Mouse (Mus musculus): Measurements from ENCODE around the gene Hist2h2be.
"Not testable (repeated sequence)": the region's sequence is repeated elsewhere in the genome, so short reads cannot be mapped to it uniquely, and the experiment has no call there.

Gene Hist2h2be

DNA sequence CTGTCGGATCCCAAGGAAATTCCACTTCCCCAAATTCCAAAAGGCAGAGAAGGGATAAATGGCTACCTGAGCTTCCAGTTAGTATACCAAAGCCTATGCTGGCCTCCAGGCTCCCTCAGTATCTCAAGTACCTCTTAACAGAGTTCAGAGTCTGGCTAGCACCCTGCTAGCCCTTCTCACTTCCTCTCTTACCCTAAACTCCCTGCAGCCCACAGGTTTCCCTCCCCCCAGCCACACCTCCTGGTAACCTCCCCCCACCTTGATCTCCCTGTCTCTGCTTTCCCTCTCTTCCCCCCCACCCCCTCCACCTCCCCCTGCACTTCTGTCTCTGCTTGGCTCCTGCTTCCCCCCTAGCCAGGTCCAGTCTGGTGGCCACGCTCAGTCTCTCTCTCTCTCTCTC lies 21.2 kb upstream of the Hist2h2be start:
- no peak for DNase-seq

DNA sequence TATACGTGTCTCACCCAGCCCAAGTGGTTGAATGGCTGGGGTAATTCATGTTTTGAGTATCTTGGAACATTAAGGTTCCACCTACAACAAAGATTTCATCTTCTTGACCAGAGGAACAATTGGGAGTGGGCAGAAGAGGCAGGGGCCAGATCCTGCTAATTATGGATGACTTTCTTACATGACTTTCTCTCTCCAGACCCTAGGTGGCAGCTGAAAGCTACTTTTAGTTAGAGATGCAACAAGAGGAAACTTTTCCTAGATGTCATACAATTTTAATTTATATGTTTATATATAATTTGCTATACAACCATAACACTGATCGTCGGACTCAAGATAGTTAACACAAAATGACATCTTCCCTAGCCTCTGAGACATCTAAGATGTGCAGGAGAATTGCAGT lies 13.1 kb upstream of the Hist2h2be start:
- DNase-seq: no peak

DNA sequence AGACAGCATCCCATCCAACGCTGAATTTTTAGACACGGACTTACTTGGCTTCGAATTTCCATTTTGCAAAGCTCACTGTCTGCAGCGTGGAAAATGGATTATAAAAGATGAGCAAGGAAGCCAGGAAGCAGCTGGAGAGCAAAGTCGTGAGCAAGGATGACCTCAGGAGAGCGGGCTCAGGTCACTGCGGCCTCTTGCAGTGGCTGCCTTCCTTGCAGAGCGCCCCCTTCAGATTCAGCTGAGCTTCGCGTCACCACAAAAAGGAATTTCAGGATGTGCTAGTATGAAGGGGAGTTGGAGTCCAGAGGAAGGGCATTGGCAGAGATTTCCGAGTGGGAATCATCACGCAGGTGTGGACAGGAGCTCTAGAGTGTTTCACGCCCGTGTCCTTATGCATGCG lies 11.7 kb upstream of the Hist2h2be start:
- DNase-seq: no peak

DNA sequence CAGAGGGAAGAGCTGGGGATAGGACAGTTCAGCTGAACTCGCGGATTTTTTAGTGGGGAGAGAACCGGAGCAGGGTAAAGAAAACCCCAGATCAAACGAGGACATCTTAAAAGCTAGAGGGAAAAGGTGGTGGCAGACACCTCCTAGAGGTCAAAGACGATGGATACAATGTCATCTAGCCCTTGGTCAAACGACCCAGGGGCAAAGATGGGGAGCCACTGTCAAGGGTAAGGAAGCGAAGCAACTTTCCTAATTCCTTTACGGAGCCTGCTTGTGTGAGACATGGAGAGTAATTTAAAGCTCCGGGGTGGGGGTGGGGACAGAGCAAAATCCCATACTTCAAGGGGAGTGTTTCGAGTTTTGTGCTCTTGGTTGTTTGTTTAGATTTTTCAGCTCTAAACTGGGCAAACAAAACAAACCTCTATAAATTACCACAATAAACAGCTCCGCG lies 1.7 kb upstream of the Hist2h2be start:
- DNase-seq: peak; percentile 21 to 52

DNA sequence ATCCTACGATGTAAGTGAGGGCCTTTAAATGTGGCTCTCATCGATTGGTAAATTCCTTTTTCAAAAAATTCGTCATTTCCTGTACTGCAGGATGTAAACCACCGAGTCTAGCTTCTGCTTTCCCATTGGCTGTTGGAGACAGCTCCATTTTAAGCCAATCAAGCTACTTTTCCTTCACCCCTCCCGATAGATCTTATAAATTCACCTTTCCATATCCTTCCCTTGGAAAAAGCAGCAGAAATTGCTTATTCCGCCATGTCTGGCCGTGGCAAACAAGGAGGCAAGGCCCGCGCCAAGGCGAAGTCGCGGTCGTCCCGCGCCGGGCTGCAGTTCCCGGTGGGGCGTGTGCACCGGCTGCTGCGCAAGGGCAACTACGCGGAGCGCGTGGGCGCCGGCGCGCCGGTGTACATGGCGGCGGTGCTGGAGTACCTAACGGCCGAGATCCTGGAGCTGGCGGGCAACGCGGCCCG lies 1.2 kb upstream of the Hist2h2be start, which contains the start of the genes Bola1 and Hist2h2ab:
Gene Bola1, minus strand, starts transcription at position 49 of the 470 bp plus-strand sequence.
Gene Hist2h2ab, plus strand, starts transcription at position 205 of the 470 bp plus-strand sequence.
- peak; percentile 68 to 74 for DNase-seq

DNA sequence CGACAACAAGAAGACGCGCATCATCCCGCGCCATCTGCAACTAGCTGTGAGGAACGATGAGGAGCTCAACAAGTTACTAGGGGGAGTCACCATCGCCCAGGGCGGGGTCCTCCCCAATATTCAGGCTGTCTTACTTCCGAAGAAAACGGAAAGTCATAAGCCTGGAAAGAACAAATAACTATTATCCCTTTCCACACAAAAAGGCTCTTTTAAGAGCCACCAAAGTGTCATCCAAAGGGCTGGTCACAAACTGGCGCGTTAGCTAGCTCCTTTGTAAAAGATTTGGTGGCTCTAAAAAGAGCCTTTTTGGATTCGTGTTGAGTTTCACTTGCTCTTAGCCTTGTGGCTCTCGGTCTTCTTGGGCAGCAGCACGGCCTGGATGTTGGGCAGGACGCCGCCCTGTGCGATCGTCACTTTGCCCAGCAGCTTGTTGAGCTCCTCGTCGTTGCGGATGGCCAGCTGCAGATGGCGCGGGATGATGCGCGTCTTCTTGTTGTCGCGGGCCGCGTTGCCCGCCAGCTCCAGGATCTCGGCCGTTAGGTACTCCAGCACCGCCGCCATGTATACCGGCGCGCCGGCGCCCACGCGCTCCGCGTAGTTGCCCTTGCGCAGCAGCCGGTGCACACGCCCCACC lies 671 bp upstream of the Hist2h2be start:
- DNase-seq: not testable (repeated sequence)

DNA sequence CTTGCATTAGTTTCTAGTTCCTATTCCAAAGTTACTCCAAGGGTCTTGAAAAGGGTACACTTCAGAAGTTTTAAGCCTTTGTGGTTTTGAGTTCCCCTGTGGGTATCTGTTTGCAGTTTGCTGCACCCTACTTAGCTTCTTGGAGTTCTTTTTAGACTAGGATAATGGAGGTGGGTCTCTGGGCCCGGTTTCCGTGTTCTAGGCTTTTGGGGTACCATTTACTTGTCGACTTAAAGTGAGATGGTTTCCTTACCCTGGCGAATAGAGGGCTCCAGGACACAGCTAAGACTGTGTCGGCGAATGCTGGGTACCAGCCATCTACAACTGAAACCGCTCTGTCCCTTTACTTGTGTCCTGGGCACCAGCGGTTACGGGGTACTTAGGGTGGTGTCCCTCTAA lies 720 bp downstream of the Hist2h2be start:
- peak in 1 of 2 experiments; percentile 38 for DNase-seq

DNA sequence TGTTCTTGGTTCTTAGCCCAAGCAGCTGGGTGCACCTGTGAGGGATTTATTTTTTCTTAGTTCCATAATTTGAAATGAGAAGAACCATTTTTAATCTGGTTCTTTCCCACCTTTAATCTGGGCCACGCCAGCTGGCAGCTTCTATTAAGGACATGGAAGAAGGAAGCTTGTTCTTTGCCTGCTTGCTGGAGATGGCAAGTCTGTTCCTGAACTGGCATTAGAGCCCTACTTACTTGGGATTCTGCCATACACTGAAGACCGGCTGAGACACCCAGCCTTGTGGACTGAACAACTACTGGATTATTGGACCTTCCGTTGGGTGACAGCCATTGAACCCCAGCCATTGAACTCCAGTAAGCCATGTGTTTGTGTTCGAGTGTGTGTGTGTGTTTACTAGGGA lies 1.9 kb downstream of the Hist2h2be start:
- no peak for DNase-seq

DNA sequence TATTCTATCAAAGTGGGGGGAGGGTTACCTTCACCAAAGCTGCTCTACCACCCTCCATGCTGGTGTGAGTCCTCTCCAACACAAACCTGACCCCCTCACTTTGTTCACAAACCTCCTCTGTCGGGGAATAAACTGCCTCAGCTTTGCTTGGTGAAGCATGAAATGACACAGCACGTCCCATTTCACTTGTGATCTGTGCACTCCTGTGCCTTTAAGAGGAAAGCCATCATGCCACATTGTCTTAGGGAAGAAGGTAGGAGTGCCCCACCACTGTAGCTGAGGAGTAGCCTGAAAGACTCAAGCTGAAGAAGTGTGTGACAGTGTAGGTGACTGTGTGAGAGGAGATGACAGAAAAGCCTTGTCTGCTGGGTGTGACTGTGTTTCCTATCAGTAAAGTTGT lies 4.5 kb downstream of the Hist2h2be start:
- no peak for DNase-seq

DNA sequence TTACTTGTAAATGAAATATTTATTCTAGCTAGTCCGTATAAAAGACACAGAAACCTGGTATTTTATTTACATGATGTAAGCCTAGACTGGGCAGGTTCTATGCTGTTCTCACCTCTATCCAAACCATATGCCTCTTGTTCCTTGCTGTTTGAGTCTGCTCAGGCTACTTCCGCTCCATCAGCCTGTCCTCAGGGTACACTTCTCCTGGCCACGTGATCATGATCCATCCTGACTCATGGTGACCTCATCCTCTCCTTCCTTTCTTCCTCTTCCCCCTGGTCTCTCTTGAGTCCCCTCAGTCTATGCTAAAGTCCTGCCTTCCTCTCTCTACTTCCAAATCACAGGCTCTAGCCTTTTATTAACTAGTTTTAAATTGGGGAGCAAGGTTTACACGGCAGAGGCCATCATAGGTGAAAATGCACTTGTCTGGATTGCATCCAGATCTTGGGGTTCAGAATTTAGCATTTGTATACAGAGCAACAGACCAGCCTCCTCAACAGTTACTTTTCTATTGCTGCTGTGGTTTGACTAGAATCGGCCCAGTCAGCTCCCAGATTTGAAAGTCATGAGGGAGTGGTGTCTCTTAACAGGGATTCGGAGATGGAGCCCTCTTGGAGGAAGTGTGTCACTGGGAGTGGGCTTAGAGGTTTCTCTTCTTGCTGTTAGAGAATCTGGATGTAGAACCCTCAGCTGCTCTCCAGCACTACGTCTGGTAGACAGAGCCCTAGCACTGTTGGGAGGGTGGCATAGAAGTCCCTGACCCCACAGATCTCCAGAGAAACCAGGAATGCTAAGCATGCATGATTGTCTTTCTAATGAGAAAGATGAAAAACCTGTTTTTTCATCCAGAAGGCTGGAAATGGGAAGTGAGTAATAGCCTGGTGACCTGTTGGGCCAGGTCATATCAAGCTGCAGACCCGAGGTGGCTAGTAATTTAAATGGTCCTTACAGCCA lies 6.1 kb downstream of the Hist2h2be start:
- DNase-seq: no peak

DNA sequence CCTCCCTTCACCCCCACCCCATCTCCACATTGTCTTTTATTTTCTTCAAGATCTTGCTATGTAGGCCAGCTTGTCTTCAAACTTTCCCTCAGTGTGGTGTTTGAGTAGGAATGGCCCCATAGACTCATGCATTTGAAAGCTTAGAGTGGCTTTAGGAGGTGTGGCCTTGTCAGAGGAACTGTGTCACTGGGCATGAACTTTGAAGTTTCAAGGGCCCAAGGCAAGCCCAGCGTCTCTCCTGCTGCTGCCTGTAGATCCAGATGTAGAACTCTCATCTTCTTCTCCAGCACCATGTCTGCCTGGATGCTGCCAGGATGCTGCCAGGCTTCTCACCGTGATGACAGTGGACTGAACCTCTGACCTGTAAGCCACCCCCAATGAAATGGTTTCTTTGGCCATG lies 7.9 kb downstream of the Hist2h2be start:
- no peak for DNase-seq

DNA sequence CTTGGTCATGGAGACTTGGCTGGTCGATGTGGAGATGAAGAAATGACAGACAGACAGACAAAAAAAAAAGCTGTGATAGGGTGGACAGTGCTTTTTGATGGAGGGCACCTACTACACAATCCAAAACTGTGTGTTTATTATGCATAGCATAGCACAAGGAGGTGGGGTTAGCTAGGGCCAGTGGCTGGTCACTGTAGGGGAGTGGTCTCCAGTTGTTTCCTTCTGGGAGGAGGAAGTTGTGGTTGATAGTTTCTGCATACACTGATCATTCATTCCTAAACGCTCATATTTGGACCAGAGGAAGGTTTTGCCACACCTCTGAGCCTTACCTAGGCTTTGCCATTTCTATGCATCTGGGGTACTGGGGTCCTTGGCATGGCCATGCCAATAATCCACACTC lies 9.5 kb downstream of the Hist2h2be start:
- no peak for DNase-seq

DNA sequence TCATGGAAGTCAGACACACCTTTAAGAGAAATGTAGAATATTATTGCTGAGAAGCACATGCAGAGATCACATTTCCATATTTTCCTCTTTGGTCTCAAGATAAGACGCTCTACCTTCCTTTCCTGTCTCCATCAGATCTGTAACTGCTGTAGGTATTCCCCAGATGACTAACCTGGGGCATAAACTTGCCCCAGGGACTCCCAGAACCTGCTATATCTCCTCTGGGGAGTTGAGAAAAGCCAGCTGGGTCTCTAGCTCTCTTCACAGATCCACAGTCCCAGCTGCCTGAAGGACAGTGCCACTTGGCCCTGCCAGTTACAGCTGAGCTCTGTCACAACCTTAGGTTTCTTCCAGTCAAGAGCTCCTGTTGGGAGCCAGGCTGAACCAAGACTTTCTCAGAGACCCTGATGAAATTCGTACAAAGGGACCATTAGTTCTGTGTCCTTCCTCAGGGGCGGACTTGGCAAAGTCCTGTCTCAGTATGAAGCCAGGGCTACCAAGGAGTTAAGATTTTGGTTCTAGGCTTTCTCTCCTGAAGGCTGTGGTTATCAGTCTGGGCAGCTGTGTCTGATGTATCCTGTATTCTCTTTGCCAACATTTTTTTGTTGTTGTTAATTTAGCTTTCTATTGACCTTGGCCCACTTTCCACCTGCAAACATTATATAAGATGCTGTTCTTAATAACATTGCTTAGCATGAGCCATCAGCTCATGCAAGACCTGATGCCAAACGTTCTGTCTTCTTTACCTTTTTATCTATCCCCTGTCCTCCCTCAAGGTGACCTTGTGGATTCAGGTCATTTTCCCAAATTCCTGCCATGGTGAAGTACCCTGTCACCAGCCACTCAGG lies 10.2 kb downstream of the Hist2h2be start:
- no peak for DNase-seq

DNA sequence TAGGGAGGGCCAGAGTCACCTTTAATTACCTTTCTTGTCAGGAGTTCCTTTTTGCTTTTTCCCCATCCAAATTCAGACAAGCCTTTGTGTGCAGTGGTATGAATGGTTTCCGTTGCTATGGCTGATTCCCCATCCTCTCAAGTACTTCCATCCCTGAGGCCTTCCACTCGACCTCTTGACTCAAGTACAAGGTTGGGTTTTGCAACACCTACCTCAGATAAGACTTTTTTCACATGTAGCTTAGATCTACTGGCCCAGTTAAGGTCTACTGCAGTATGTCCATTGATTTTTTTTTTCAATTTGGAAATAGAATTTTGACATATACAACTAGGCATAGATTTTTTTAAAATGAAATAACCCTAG lies 10.8 kb downstream of the Hist2h2be start:
- DNase-seq: no peak

DNA sequence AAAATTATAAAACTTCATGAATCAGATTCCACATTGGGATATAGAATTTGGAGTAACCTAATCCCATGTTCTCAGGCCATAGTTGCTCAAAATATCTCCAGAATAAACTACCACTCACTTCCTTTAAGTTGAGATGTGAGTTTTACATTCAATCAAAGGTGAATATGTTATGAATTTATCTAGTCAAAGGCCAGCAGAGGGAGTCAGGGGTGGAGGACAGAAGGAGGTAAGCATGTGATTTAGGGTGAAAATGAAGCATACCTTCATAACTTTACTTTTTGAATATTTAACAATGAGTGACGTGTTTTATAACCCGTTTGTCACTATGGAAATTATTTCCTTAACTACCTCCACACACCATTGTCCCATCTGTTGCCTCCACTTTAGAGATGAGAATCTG lies 14.0 kb downstream of the Hist2h2be start:
- DNase-seq: no peak

DNA sequence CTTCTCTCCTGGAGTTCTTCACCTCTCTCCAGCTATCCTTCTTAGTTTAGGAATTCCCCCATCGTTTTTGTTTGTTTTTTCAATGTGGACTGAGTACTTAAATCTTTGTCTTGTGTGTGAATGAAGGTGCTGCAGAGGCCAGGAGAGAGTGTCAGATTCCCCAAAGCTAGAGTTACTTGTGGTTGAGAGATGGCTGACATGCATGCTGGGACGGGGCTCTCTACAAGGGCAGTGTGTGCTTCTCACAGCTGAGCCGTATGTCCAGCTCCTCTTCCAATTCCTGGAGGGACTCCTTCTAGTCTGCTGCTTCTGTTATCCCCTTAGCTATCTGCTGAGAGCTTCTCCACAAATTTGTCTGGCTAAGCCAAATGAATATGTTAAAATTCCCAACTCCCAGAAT lies 14.9 kb downstream of the Hist2h2be start:
- no peak for DNase-seq

DNA sequence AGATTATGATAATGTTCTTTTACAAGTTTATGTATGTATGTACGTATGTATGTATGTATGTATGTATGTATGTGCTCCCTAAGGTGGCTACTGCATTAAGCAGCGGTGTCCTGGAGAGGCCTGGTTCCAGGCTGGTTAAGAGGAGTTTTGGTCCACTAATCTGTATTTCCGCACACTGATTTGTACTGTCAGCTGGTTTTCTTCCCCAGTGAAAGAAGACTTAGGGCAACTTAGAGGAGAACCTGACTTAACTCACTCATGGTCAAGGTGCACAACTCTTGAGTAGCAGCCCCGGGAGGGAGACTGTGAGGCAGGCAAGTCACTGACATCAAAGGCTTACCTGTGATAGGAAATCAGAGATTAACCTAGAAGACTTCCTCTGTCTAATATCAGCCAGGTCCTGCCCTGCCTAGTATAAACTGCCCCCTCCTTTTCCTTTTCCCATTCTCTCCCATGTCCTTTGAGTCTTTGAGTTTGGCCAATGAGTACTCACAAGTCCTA lies 16.0 kb downstream of the Hist2h2be start:
- DNase-seq: no peak

DNA sequence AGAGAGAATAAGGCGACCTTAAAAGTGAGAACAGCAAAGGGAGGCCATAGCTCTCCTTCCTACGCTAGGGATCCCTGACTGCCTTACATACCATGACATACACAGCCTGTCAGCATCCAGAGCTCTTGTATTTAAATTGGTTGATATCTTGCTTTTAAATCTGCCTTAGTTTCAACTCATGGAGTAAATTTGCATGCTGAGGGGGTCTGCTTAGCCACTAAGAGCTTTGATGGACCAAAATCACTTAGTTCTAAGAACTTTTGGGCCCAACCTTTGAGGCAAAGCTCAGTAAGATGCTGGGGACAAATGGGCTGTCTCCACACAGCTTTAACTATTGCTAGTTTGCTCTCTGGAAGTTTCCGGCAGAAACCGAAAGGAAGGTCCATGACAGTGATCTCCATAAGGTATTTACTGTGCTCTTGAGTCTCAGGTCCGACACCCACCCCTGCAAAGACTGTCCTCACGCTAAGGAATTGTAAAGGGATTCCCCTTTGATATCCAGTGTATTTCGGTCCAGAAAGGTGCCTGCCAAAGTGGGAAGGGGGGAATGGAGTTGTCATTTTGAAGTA lies 16.5 kb downstream of the Hist2h2be start:
- DNase-seq: no peak

DNA sequence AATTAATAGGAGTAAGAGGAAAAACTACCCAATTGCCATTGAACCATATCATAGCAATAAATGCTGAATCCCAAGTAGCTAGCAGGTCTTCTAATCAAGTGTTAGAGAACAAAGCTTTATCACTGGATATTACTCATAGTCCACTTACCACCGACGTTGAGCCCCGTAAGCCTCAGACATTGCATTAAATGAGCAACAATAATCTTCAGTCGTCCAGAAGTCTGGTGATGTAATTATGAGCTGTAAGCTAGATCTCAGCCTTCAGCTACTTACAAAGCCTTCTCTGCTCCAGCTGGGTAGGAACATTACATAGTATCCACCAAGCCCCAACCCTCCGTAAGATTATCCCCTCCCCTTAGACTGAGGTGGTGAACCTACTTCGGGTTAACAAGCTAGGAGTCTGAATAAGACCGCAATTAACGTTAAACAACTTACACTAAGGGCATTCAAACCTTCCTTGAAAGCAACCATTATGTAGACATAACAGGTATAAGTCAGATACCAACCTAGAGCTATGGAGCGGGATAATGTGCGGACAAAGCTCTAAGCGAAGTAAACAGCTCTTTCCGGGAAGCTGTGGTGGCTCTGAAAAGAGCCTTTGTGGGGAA lies 17.1 kb downstream of the Hist2h2be start:
- DNase-seq: no peak

DNA sequence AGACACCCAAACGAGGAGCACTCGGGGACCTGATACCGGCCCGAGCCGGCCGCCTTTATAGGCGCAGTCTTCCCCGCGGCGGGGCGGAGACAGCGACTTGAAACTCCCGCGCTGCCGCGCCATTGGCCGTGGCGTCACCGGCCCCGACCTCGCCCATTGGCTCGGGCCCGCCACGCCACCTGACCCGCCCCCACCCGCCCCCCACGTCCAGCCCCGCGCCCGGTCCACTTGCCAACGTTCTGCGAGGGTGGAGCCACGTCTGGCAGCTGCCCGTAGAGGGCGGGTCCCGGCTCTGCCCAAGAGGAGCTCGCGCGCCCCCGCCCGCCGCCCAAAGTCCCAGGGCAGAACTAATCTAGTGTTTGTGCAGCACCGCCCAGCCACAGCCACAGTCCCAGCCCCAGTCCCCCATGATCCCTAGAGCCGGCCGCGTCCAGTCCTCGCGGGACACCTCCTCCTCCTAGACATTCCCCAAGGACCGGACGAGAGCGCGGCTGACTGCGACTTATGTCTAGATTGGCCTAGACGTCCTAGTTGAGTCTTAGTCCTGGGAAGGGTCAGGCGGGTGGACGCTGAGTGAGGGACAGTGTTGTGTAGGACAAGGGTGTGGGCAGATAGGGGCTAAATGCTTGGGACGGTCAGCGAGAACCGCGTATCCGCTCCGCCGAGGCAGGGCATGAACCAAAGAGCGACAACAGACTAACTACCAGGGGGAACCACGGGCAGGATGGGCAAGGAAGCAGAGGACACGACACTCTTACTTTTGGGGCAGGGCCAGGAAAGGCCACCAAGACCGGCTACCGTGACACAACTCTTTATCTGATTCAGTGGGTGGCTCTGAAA lies 18.3 kb downstream of the Hist2h2be start, which contains the start of gene Hist2h3c2:
Gene Hist2h3c2, minus strand, starts transcription at position 174 of the 840 bp plus-strand sequence.
- peak; percentile 28 to 44 for DNase-seq

Measured in cerebellum, postnatal 36 days (tissue).